Mouse (Mus musculus) olfactory bulb, adult 2 months (tissue): Measurements from ENCODE around the gene Aspscr1.

Experiments used
- CTCF ChIP-seq: fragments of 200-500 bp; IDR thresholded peaks from 2 replicates; pipeline ENCODE4 v1.5.1; 2012; ENCODE audit warnings: low read depth, mild to moderate bottlenecking, low read length, moderate library complexity; ENCODE audit not compliant: insufficient read depth
- POLR2A ChIP-seq: fragments of 200-500 bp; IDR thresholded peaks from 2 replicates; pipeline ENCODE4 v1.6.1; 2012; ENCODE audit warnings: mild to moderate bottlenecking, low read depth, low read length, moderate library complexity; ENCODE audit not compliant: insufficient read depth

GRCm38 (mm10) chr11:120728530-120729240, 55.9 kb downstream of the Aspscr1 start:
- no peak for TF ChIP-seq POLR2A
- no peak for TF ChIP-seq CTCF
